Comparison of ENCODE assay signal across 8 mouse cellular contexts in the genomic region with DNA sequence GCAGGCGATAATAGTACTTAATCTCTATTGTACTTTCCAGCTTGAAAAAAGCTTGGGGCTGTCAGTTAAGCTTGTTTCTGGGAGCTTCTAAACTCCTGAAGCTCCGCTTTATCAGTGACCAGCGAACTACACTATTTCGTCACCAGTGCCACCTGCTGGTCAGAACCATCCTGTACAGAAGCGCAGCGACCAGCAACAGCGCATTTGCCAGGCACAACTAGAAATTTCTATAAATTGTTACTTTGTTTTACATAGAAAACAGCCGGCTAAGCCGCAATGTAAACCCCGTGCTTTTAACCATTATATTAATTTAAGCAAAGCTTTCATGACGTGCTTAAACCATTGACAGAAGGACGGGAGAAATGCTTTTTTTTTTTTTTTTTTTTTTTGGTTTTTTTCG. TPM values are rescaled to one million over a fixed set of nuclear protein-coding genes. Genes with fewer than 3 reads are reported as not detected.
DNase-seq lines count a peak whose midpoint lies in the region; ATAC-seq and TF ChIP-seq lines count a peak whose summit lies in the region.

No protein-coding gene starts in this region.

- no peak overlapping the region for H3K9ac ChIP-seq in limb, embryonic 15.5 days
- no peak overlapping the region for H3K9ac ChIP-seq in midbrain, postnatal 0 days (replicated peaks; ENCODE audit: low read length, poor library complexity, severe bottlenecking)

- peak overlapping the region; percentile 59; the same call in 1 of the 2 replicates for H3K4me2 ChIP-seq in limb, embryonic 15.5 days
- peak overlapping the region; percentile 74; the same call in 1 of the 2 replicates for H3K4me2 ChIP-seq in midbrain, postnatal 0 days (ENCODE audit: low read depth, low read length, poor library complexity, severe bottlenecking)

- H3K27ac ChIP-seq in cortical plate, adult 2 months (ENCODE audit: insufficient read depth, low read length) = no peak overlapping the region
- no peak overlapping the region for H3K27ac ChIP-seq in limb, embryonic 15.5 days
- H3K27ac ChIP-seq in midbrain, postnatal 0 days (ENCODE audit: low read depth, low read length) = no peak overlapping the region

- no peaks in the 10 kb centered on the region for H3K9me3 ChIP-seq in limb, embryonic 15.5 days
- no peaks in the 10 kb centered on the region for H3K9me3 ChIP-seq in midbrain, postnatal 0 days (ENCODE audit: low read length)

- H3K4me3 ChIP-seq in cortical plate, adult 2 months (ENCODE audit: insufficient read depth, low read length) = no peak overlapping the region
- H3K4me3 ChIP-seq in limb, embryonic 15.5 days = peak overlapping the region; percentile 43; the same call in 1 of the 2 replicates
- peak overlapping the region; percentile 42; the same call in 1 of the 2 replicates for H3K4me3 ChIP-seq in midbrain, postnatal 0 days (ENCODE audit: low read depth, low read length)

- 4% methylated on average over 13 of the region's 13 CpGs for WGBS in limb, embryonic 15.5 days
- under 1% methylated on average over 13 of the region's 13 CpGs for WGBS in midbrain, postnatal 0 days

- ATAC-seq in limb, embryonic 15.5 days (ENCODE audit: insufficient number of reproducible peaks, low FRiP score, low TSS enrichment, low read depth) = no peak
- no peak for ATAC-seq in midbrain, postnatal 0 days (ENCODE audit: low FRiP score)

- peak; percentile 38 for DNase-seq in ovary, postnatal 10 days (ENCODE audit: low spot score)
- no peak for DNase-seq in ovary, adult 18-20 months (ENCODE audit: low spot score)
- DNase-seq in heart, adult 9 months (ENCODE audit: low spot score in 2 of 2) = peak; percentile 21 to 65
- DNase-seq in kidney, adult 9 months = peak; percentile 79
- DNase-seq in midbrain, postnatal 0 days (ENCODE audit: low spot score) = peak; percentile 91
- DNase-seq in spleen, postnatal 4 days (ENCODE audit: low spot score in 2 of 2) = peak; percentile 75 to 87

- H3K36me3 ChIP-seq in limb, embryonic 15.5 days = peaks cover 21% of the 10 kb centered on the region
- peaks cover 12% of the 10 kb centered on the region for H3K36me3 ChIP-seq in midbrain, postnatal 0 days (ENCODE audit: insufficient read depth, low read length)

- peak; percentile 81 for TF ChIP-seq CTCF in cortical plate, adult 2 months (IDR thresholded peaks at IDR 0.05; ENCODE audit: extremely low read depth, insufficient read depth, low read length)
- TF ChIP-seq CTCF in midbrain, postnatal 0 days (IDR thresholded peaks at IDR 0.05) = peak; percentile 83

- no peak for TF ChIP-seq POLR2A in cortical plate, adult 2 months (IDR thresholded peaks at IDR 0.05; ENCODE audit: extremely low read depth, insufficient read depth, low read length)

- peaks cover 22% of the 10 kb centered on the region for H3K27me3 ChIP-seq in limb, embryonic 15.5 days
- peaks cover 16% of the 10 kb centered on the region; the same call in 1 of the 2 replicates for H3K27me3 ChIP-seq in midbrain, postnatal 0 days (ENCODE audit: insufficient read depth, low read length)

- H3K4me1 ChIP-seq in cortical plate, adult 2 months (ENCODE audit: control insufficient read depth, insufficient read depth, low read length) = no peaks in the 10 kb centered on the region
- H3K4me1 ChIP-seq in limb, embryonic 15.5 days = peaks cover 8% of the 10 kb centered on the region
- H3K4me1 ChIP-seq in midbrain, postnatal 0 days (ENCODE audit: insufficient read depth, low read length) = no peaks in the 10 kb centered on the region

RNA-seq across cellular contexts. Expression of gene Sec31b, which starts 0.9 kb away (rescaled TPM):
- 0.15 and 0.19 TPM in 2 replicates for polyA plus RNA-seq in cortical plate, adult 2 months (2012; rRNA removed)
- 0.35 and 0.42 TPM in 2 replicates for polyA plus RNA-seq in limb, embryonic 15.5 days (2015; fragmentation: Nextera tagmentation; extraction: Ambion mirVana)
- total RNA-seq in midbrain, postnatal 0 days (2014; rRNA removed) = 0.11 and 0.38 TPM in 2 replicates
- polyA plus RNA-seq in midbrain, postnatal 0 days (2015; fragmentation: Nextera tagmentation; extraction: Ambion mirVana) = 0.13 and 0.26 TPM in 2 replicates

RNA-seq across cellular contexts. Expression of gene Gm20538, which starts 7.9 kb away (rescaled TPM):
- not detected in 2 replicates for polyA plus RNA-seq in cortical plate, adult 2 months (2012; rRNA removed)
- polyA plus RNA-seq in limb, embryonic 15.5 days (2015; fragmentation: Nextera tagmentation; extraction: Ambion mirVana) = not detected in 2 replicates
- not detected in 2 replicates for total RNA-seq in midbrain, postnatal 0 days (2014; rRNA removed)
- not detected in 2 replicates for polyA plus RNA-seq in midbrain, postnatal 0 days (2015; fragmentation: Nextera tagmentation; extraction: Ambion mirVana)

RNA-seq across cellular contexts. Expression of gene Ndufb8, which starts 10.5 kb away (rescaled TPM):
- 545 and 586 TPM in 2 replicates for polyA plus RNA-seq in cortical plate, adult 2 months (2012; rRNA removed)
- 426 and 467 TPM in 2 replicates for polyA plus RNA-seq in limb, embryonic 15.5 days (2015; fragmentation: Nextera tagmentation; extraction: Ambion mirVana)
- total RNA-seq in midbrain, postnatal 0 days (2014; rRNA removed) = 387 and 560 TPM in 2 replicates
- polyA plus RNA-seq in midbrain, postnatal 0 days (2015; fragmentation: Nextera tagmentation; extraction: Ambion mirVana) = 841 and 914 TPM in 2 replicates

RNA-seq across cellular contexts. Expression of gene Hif1an, which starts 17.9 kb away (rescaled TPM):
- 23.9 and 24.9 TPM in 2 replicates for polyA plus RNA-seq in cortical plate, adult 2 months (2012; rRNA removed)
- 31.2 and 34.5 TPM in 2 replicates for polyA plus RNA-seq in limb, embryonic 15.5 days (2015; fragmentation: Nextera tagmentation; extraction: Ambion mirVana)
- 9.3 and 12.2 TPM in 2 replicates for total RNA-seq in midbrain, postnatal 0 days (2014; rRNA removed)
- polyA plus RNA-seq in midbrain, postnatal 0 days (2015; fragmentation: Nextera tagmentation; extraction: Ambion mirVana) = 15.8 and 18.1 TPM in 2 replicates

RNA-seq across cellular contexts. Expression of gene Wnt8b, which starts 51.5 kb away (rescaled TPM):
- polyA plus RNA-seq in cortical plate, adult 2 months (2012; rRNA removed) = 0.04 and 0.10 TPM in 2 replicates
- not detected in 2 replicates for polyA plus RNA-seq in limb, embryonic 15.5 days (2015; fragmentation: Nextera tagmentation; extraction: Ambion mirVana)
- total RNA-seq in midbrain, postnatal 0 days (2014; rRNA removed) = 0.05 TPM in 1 of 2 replicates, not detected in the other
- 0.44 and 1.0 TPM in 2 replicates for polyA plus RNA-seq in midbrain, postnatal 0 days (2015; fragmentation: Nextera tagmentation; extraction: Ambion mirVana)
